Mouse (Mus musculus): ENCODE results near the gene Uvssa. TPM values are rescaled to one million over a fixed set of nuclear protein-coding genes. Genes with fewer than 3 reads are reported as not detected.

Gene Uvssa
- polyA plus RNA-seq, 1 experiment from 2014 or later, result 9.2 TPM

GRCm38 (mm10) chr5:33344070-33344469 is 34.3 kb upstream of the Uvssa start:
- Histone ChIP-seq H3K4me1 (ENCODE audit: insufficient read depth, low read length) (no peaks in the 10 kb centered on the region), H3K4me2 (replicated peaks; ENCODE audit: low read depth, low read length) (no peak overlapping the region), H3K27me3 (ENCODE audit: insufficient read depth, low read length) (no peaks in the 10 kb centered on the region), H3K9ac (replicated peaks; ENCODE audit: low read length) (no peak overlapping the region), H3K4me3 (ENCODE audit: low read length) (no peak overlapping the region), H3K27ac (ENCODE audit: low read length) (no peak overlapping the region), H3K9me3 (ENCODE audit: low read length) (no peaks in the 10 kb centered on the region), H3K36me3 (ENCODE audit: insufficient read depth, low read length) (peaks cover 4% of the 10 kb centered on the region)
- 93% methylated on average over 3 of the region's 3 CpGs for WGBS
- no peak for ATAC-seq (ENCODE audit: low FRiP score, low TSS enrichment)

- H3K9ac ChIP-seq (replicated peaks; ENCODE audit: low read length), result no peak overlapping the region
- H3K27ac ChIP-seq (ENCODE audit: low read length), result no peak overlapping the region
- H3K27me3 ChIP-seq (ENCODE audit: insufficient read depth, low read length), result no peaks in the 10 kb centered on the region
- H3K4me2 ChIP-seq (replicated peaks; ENCODE audit: low read depth, low read length), result no peak overlapping the region
- H3K4me3 ChIP-seq (ENCODE audit: low read length), result no peak overlapping the region
- 55% methylated on average over 3 of the region's 3 CpGs for WGBS
- H3K36me3 ChIP-seq (ENCODE audit: insufficient read depth, low read length), result no peaks in the 10 kb centered on the region
- H3K4me1 ChIP-seq (ENCODE audit: insufficient read depth, low read length), result peaks cover 11% of the 10 kb centered on the region
- ATAC-seq (ENCODE audit: low FRiP score, low TSS enrichment), result no peak
- no peaks in the 10 kb centered on the region for H3K9me3 ChIP-seq (ENCODE audit: low read length)
Measured at GRCm38 (mm10) chr5:33347620-33348019, 30.7 kb upstream of the Uvssa start.

GRCm38 (mm10) chr5:33349205-33349604 is 29.1 kb upstream of the Uvssa start:
- Histone ChIP-seq H3K4me3 (ENCODE audit: low read length) (no peak overlapping the region), H3K27me3 (ENCODE audit: insufficient read depth, low read length) (no peaks in the 10 kb centered on the region), H3K9ac (replicated peaks; ENCODE audit: low read length) (no peak overlapping the region), H3K9me3 (ENCODE audit: low read length) (no peaks in the 10 kb centered on the region), H3K27ac (ENCODE audit: low read length) (no peak overlapping the region), H3K4me2 (replicated peaks; ENCODE audit: low read depth, low read length) (no peak overlapping the region), H3K4me1 (ENCODE audit: insufficient read depth, low read length) (peaks cover 11% of the 10 kb centered on the region), H3K36me3 (ENCODE audit: insufficient read depth, low read length) (no peaks in the 10 kb centered on the region)
- ATAC-seq (ENCODE audit: low FRiP score, low TSS enrichment), result no peak
- 99% methylated on average over 5 of the region's 5 CpGs for WGBS

- Histone ChIP-seq H3K4me1 (ENCODE audit: insufficient read depth, low read length) (peaks cover 11% of the 10 kb centered on the region), H3K4me3 (ENCODE audit: low read length) (no peak overlapping the region), H3K36me3 (ENCODE audit: insufficient read depth, low read length) (no peaks in the 10 kb centered on the region), H3K9me3 (ENCODE audit: low read length) (no peaks in the 10 kb centered on the region), H3K27me3 (ENCODE audit: insufficient read depth, low read length) (no peaks in the 10 kb centered on the region), H3K9ac (replicated peaks; ENCODE audit: low read length) (no peak overlapping the region), H3K4me2 (replicated peaks; ENCODE audit: low read depth, low read length) (no peak overlapping the region), H3K27ac (ENCODE audit: low read length) (no peak overlapping the region)
- no peak for ATAC-seq (ENCODE audit: low FRiP score, low TSS enrichment)
- WGBS, result 75% methylated on average over 4 of the region's 4 CpGs
Measured at GRCm38 (mm10) chr5:33349706-33350105, 28.6 kb upstream of the Uvssa start.

- no peak for ATAC-seq (ENCODE audit: low FRiP score, low TSS enrichment)
- 69% methylated on average over 3 of the region's 3 CpGs for WGBS
Measured at GRCm38 (mm10) chr5:33351556-33352272, 26.6 kb upstream of the Uvssa start.

GRCm38 (mm10) chr5:33352273-33352645 is 26.1 kb upstream of the Uvssa start:
- no peak overlapping the region for H3K27ac ChIP-seq (ENCODE audit: low read length)
- H3K4me3 ChIP-seq (ENCODE audit: low read length), result no peak overlapping the region
- 59% methylated on average over 8 of the region's 8 CpGs for WGBS
- no peak for ATAC-seq (ENCODE audit: low FRiP score, low TSS enrichment)
- no peak overlapping the region for H3K9ac ChIP-seq (replicated peaks; ENCODE audit: low read length)
- no peaks in the 10 kb centered on the region for H3K9me3 ChIP-seq (ENCODE audit: low read length)
- no peaks in the 10 kb centered on the region for H3K27me3 ChIP-seq (ENCODE audit: insufficient read depth, low read length)
- peaks cover 11% of the 10 kb centered on the region for H3K4me1 ChIP-seq (ENCODE audit: insufficient read depth, low read length)
- no peak overlapping the region for H3K4me2 ChIP-seq (replicated peaks; ENCODE audit: low read depth, low read length)
- no peaks in the 10 kb centered on the region for H3K36me3 ChIP-seq (ENCODE audit: insufficient read depth, low read length)

More at GRCm38 (mm10) chr5:33351556-33352272, 26.6 kb upstream of the Uvssa start:
- Histone ChIP-seq H3K27me3 (ENCODE audit: insufficient read depth, low read length) (no peaks in the 10 kb centered on the region), H3K36me3 (ENCODE audit: insufficient read depth, low read length) (no peaks in the 10 kb centered on the region), H3K4me3 (ENCODE audit: low read length) (no peak overlapping the region), H3K4me2 (replicated peaks; ENCODE audit: low read depth, low read length) (no peak overlapping the region), H3K9me3 (ENCODE audit: low read length) (no peaks in the 10 kb centered on the region), H3K4me1 (ENCODE audit: insufficient read depth, low read length) (peaks cover 11% of the 10 kb centered on the region), H3K9ac (replicated peaks; ENCODE audit: low read length) (no peak overlapping the region), H3K27ac (ENCODE audit: low read length) (no peak overlapping the region)

GRCm38 (mm10) chr5:33353011-33353410 is 25.3 kb upstream of the Uvssa start:
- peaks cover 11% of the 10 kb centered on the region for H3K4me1 ChIP-seq (ENCODE audit: insufficient read depth, low read length)
- H3K27ac ChIP-seq (ENCODE audit: low read length), result no peak overlapping the region
- H3K9me3 ChIP-seq (ENCODE audit: low read length), result no peaks in the 10 kb centered on the region
- H3K36me3 ChIP-seq (ENCODE audit: insufficient read depth, low read length), result no peaks in the 10 kb centered on the region
- no peak overlapping the region for H3K4me2 ChIP-seq (replicated peaks; ENCODE audit: low read depth, low read length)
- H3K9ac ChIP-seq (replicated peaks; ENCODE audit: low read length), result no peak overlapping the region
- H3K4me3 ChIP-seq (ENCODE audit: low read length), result no peak overlapping the region
- ATAC-seq (ENCODE audit: low FRiP score, low TSS enrichment), result no peak
- no peaks in the 10 kb centered on the region for H3K27me3 ChIP-seq (ENCODE audit: insufficient read depth, low read length)
- 75% methylated on average over 3 of the region's 3 CpGs for WGBS

- no peak overlapping the region for H3K4me3 ChIP-seq (ENCODE audit: low read length)
- H3K27ac ChIP-seq (ENCODE audit: low read length), result no peak overlapping the region
- H3K27me3 ChIP-seq (ENCODE audit: insufficient read depth, low read length), result no peaks in the 10 kb centered on the region
- H3K9ac ChIP-seq (replicated peaks; ENCODE audit: low read length), result no peak overlapping the region
- H3K4me1 ChIP-seq (ENCODE audit: insufficient read depth, low read length), result no peaks in the 10 kb centered on the region; the same call in 1 of the 2 replicates
- 90% methylated on average over 1 of the region's 1 CpGs for WGBS
- no peak overlapping the region for H3K4me2 ChIP-seq (replicated peaks; ENCODE audit: low read depth, low read length)
- ATAC-seq (ENCODE audit: low FRiP score, low TSS enrichment), result no peak
- peaks cover 25% of the 10 kb centered on the region for H3K36me3 ChIP-seq (ENCODE audit: insufficient read depth, low read length)
- H3K9me3 ChIP-seq (ENCODE audit: low read length), result no peaks in the 10 kb centered on the region
Measured at GRCm38 (mm10) chr5:33357494-33357893, 20.9 kb upstream of the Uvssa start.

GRCm38 (mm10) chr5:33358467-33358866 is 19.9 kb upstream of the Uvssa start:
- H3K27ac ChIP-seq (ENCODE audit: low read length), result no peak overlapping the region
- no peak overlapping the region for H3K4me3 ChIP-seq (ENCODE audit: low read length)
- no peaks in the 10 kb centered on the region; the same call in 1 of the 2 replicates for H3K4me1 ChIP-seq (ENCODE audit: insufficient read depth, low read length)
- no peak for ATAC-seq (ENCODE audit: low FRiP score, low TSS enrichment)
- no peak overlapping the region for H3K4me2 ChIP-seq (replicated peaks; ENCODE audit: low read depth, low read length)
- 94% methylated on average over 4 of the region's 4 CpGs for WGBS
- no peak overlapping the region for H3K9ac ChIP-seq (replicated peaks; ENCODE audit: low read length)
- H3K9me3 ChIP-seq (ENCODE audit: low read length), result no peaks in the 10 kb centered on the region
- peaks cover 35% of the 10 kb centered on the region for H3K36me3 ChIP-seq (ENCODE audit: insufficient read depth, low read length)
- H3K27me3 ChIP-seq (ENCODE audit: insufficient read depth, low read length), result no peaks in the 10 kb centered on the region

GRCm38 (mm10) chr5:33363263-33363662 is 15.1 kb upstream of the Uvssa start:
- H3K9me3 ChIP-seq (ENCODE audit: low read length), result no peaks in the 10 kb centered on the region
- no peak for ATAC-seq (ENCODE audit: low FRiP score, low TSS enrichment)
- H3K4me2 ChIP-seq (replicated peaks; ENCODE audit: low read depth, low read length), result no peak overlapping the region
- no peak overlapping the region for H3K27ac ChIP-seq (ENCODE audit: low read length)
- H3K4me3 ChIP-seq (ENCODE audit: low read length), result no peak overlapping the region
- H3K4me1 ChIP-seq (ENCODE audit: insufficient read depth, low read length), result no peaks in the 10 kb centered on the region
- no peak overlapping the region for H3K9ac ChIP-seq (replicated peaks; ENCODE audit: low read length)
- peaks cover 80% of the 10 kb centered on the region for H3K36me3 ChIP-seq (ENCODE audit: insufficient read depth, low read length)
- no peaks in the 10 kb centered on the region for H3K27me3 ChIP-seq (ENCODE audit: insufficient read depth, low read length)
- WGBS, result 95% methylated on average over 5 of the region's 5 CpGs

Measured in kidney, embryonic 16.5 days (tissue).